Mouse (Mus musculus): ENCODE results near the gene Ect2.

GRCm38 (mm10) chr3:27196529-27196928 lies 42.9 kb upstream of the Ect2 start:
- TF ChIP-seq POLR2A (IDR thresholded peaks at IDR 0.05; ENCODE audit: insufficient read depth, low read depth, low read length) = no peak
- no peak for TF ChIP-seq EP300 (IDR thresholded peaks at IDR 0.05; ENCODE audit: insufficient read depth, low read depth, low read length)
